Mouse (Mus musculus) urinary bladder, postnatal 36 days (tissue): ENCODE data around the gene Tspan18.

Experiments used
- DNase-seq, 2 experiments: peaks; one replicate each; pipeline ENCODE4 v3.0.0; 2022; ENCODE audit warnings: low spot score in 2 of 2, mixed read lengths in 1 of 2

Tspan18 gene

GRCm38 (mm10) chr2:93339373-93340106 is 5.2 kb upstream of the Tspan18 start:
- DNase-seq: no peak

GRCm38 (mm10) chr2:93335996-93336395 is 1.7 kb upstream of the Tspan18 start:
- no peak for DNase-seq

- DNase-seq: peak; percentile 68 to 84
Measured at GRCm38 (mm10) chr2:93333241-93333816, 976 bp downstream of the Tspan18 start.

GRCm38 (mm10) chr2:93332277-93332676 is 2.0 kb downstream of the Tspan18 start:
- no peak for DNase-seq

- DNase-seq: no peak
Measured at GRCm38 (mm10) chr2:93331121-93331520, 3.2 kb downstream of the Tspan18 start.

- peak in 1 of 2 experiments; percentile 20 for DNase-seq
Measured at GRCm38 (mm10) chr2:93329120-93329519, 5.2 kb downstream of the Tspan18 start.

- DNase-seq: peak in 1 of 2 experiments; percentile 35
Measured at GRCm38 (mm10) chr2:93327915-93328555, 6.3 kb downstream of the Tspan18 start.

- DNase-seq: no peak
Measured at GRCm38 (mm10) chr2:93324681-93325080, 9.6 kb downstream of the Tspan18 start.

GRCm38 (mm10) chr2:93321946-93322345 is 12.4 kb downstream of the Tspan18 start:
- peak; percentile 38 to 78 for DNase-seq

GRCm38 (mm10) chr2:93320267-93320666 is 14.0 kb downstream of the Tspan18 start:
- DNase-seq: no peak

- peak in 1 of 2 experiments; percentile 26 for DNase-seq
Measured at GRCm38 (mm10) chr2:93319598-93319997, 14.7 kb downstream of the Tspan18 start.

- no peak for DNase-seq
Measured at GRCm38 (mm10) chr2:93318781-93319349, 15.4 kb downstream of the Tspan18 start.

GRCm38 (mm10) chr2:93313768-93314632 is 20.3 kb downstream of the Tspan18 start:
- peak in 1 of 2 experiments; percentile 33 for DNase-seq

GRCm38 (mm10) chr2:93312458-93312857 is 21.8 kb downstream of the Tspan18 start:
- DNase-seq: no peak

GRCm38 (mm10) chr2:93309724-93310413 is 24.4 kb downstream of the Tspan18 start:
- no peak for DNase-seq

GRCm38 (mm10) chr2:93306898-93307297 is 27.4 kb downstream of the Tspan18 start:
- no peak for DNase-seq

GRCm38 (mm10) chr2:93304273-93304634 is 30.1 kb downstream of the Tspan18 start:
- DNase-seq: no peak

- DNase-seq: no peak
Measured at GRCm38 (mm10) chr2:93303585-93304272, 30.6 kb downstream of the Tspan18 start.

- DNase-seq: no peak
Measured at GRCm38 (mm10) chr2:93303260-93303584, 31.1 kb downstream of the Tspan18 start.

GRCm38 (mm10) chr2:93297656-93298055 is 36.6 kb downstream of the Tspan18 start:
- peak in 1 of 2 experiments; percentile 43 for DNase-seq
